Mouse (Mus musculus) CH12.LX (cell line): ENCODE results near the gene Irak4. TPM values are rescaled to one million over a fixed set of nuclear protein-coding genes. Genes with fewer than 3 reads are reported as not detected.

Experiments
- DNase-seq: peaks from one replicate; pipeline ENCODE4 v3.0.0-alpha.2; 2013; ENCODE audit errors: extremely low read depth
- H3K27ac ChIP-seq: 2 replicates; pipeline ENCODE4 v1.5.1; 2012; ENCODE audit warnings: low read depth, mild to moderate bottlenecking, control low read depth, moderate library complexity; ENCODE audit not compliant: insufficient read depth
- H3K27me3 ChIP-seq: replicated peaks from 2 replicates; pipeline ENCODE3; 2012; ENCODE audit warnings: inconsistent platforms
- H3K36me3 ChIP-seq, 2 experiments: replicated peaks in 1 of 2; 2 replicates each; pipeline versions ENCODE3 to v1.6.1; 2012; ENCODE audit warnings: inconsistent platforms in 1 of 2, low read length in 1 of 2, mild to moderate bottlenecking in 1 of 2, mixed read lengths in 1 of 2, moderate library complexity in 1 of 2; ENCODE audit not compliant: control insufficient read depth in 1 of 2, insufficient read depth in 1 of 2
- H3K4me1 ChIP-seq, 2 experiments: 2 replicates each; pipeline ENCODE4 v1.6.1; 2012; ENCODE audit warnings: inconsistent platforms in 1 of 2, moderate library complexity in 1 of 2; ENCODE audit not compliant: insufficient read depth in 2 of 2, control insufficient read depth in 1 of 2
- H3K4me2 ChIP-seq: 2 replicates; pipeline ENCODE4 v1.6.1; 2012; ENCODE audit warnings: low read depth, mild to moderate bottlenecking, control low read depth; ENCODE audit not compliant: poor library complexity, insufficient read depth, severe bottlenecking
- H3K4me3 ChIP-seq, 3 experiments: fragments of 150-350 bp in 1 of 3; sonication (generic) in 1 of 3; replicated peaks in 1 of 3; 2 replicates each; pipeline versions ENCODE3 to v1.5.1; 2011 to 2012; ENCODE audit warnings: low read depth in 2 of 3, low read length in 2 of 3, mild to moderate bottlenecking in 2 of 3, moderate library complexity in 2 of 3, control low read depth in 1 of 3, improper control_type of control experiment in 1 of 3, inconsistent platforms in 1 of 3, mixed read lengths in 1 of 3; ENCODE audit not compliant: poor library complexity in 1 of 3
- H3K79me2 ChIP-seq: replicated peaks from 2 replicates; pipeline ENCODE4 v1.6.1; 2012; ENCODE audit warnings: mild to moderate bottlenecking, moderate library complexity; ENCODE audit not compliant: control insufficient read depth, poor library complexity, insufficient read depth, severe bottlenecking; ENCODE audit errors: extremely low read depth
- H3K9ac ChIP-seq: 2 replicates; pipeline ENCODE4 v1.6.1; 2012; ENCODE audit warnings: low read depth, mild to moderate bottlenecking, control low read depth, moderate library complexity; ENCODE audit not compliant: insufficient read depth
- H3K9me3 ChIP-seq: replicated peaks from 2 replicates; pipeline ENCODE3; 2012; ENCODE audit warnings: low read length, inconsistent platforms, mixed read lengths
- CHD1 ChIP-seq: IDR thresholded peaks from 2 replicates; pipeline ENCODE4 v1.6.1; 2012; ENCODE audit warnings: low read depth, low read length, improper control_type of control experiment, inconsistent platforms
- GABPA ChIP-seq: IDR thresholded peaks from 2 replicates; pipeline ENCODE4 v1.6.1; 2012; ENCODE audit warnings: low read depth, low read length, improper control_type of control experiment, inconsistent platforms; ENCODE audit not compliant: insufficient replicate concordance
- HCFC1 ChIP-seq: IDR thresholded peaks from 2 replicates; pipeline ENCODE4 v1.6.1; 2012; ENCODE audit warnings: low read depth, mild to moderate bottlenecking, inconsistent platforms, low read length, improper control_type of control experiment
- IRF4 ChIP-seq: IDR thresholded peaks from 2 replicates; pipeline ENCODE4 v1.6.1; 2014; ENCODE audit warnings: low read depth, mild to moderate bottlenecking, inconsistent platforms, low read length, improper control_type of control experiment
- JUND ChIP-seq: conservative IDR thresholded peaks from 2 replicates; pipeline ENCODE4 v1.6.1; 2011; ENCODE audit warnings: low read depth, low read length, improper control_type of control experiment
- KAT2A ChIP-seq: IDR thresholded peaks from 2 replicates; pipeline ENCODE4 v1.6.1; 2012; ENCODE audit warnings: low read length, improper control_type of control experiment, inconsistent platforms; ENCODE audit not compliant: insufficient replicate concordance
- MAFK ChIP-seq: IDR thresholded peaks from 2 replicates; pipeline ENCODE4 v1.6.1; 2011; ENCODE audit warnings: low read length, improper control_type of control experiment; ENCODE audit not compliant: insufficient replicate concordance
- MAX ChIP-seq: IDR thresholded peaks from 2 replicates; pipeline ENCODE4 v1.6.1; 2011; ENCODE audit warnings: low read length, improper control_type of control experiment
- MAZ ChIP-seq: IDR thresholded peaks from 2 replicates; pipeline ENCODE4 v1.6.1; 2012; ENCODE audit warnings: low read depth, mild to moderate bottlenecking, inconsistent platforms, low read length, improper control_type of control experiment, moderate library complexity
- MEF2A ChIP-seq: IDR thresholded peaks from 2 replicates; pipeline ENCODE4 v1.6.1; 2014; ENCODE audit warnings: low read depth, mild to moderate bottlenecking, inconsistent platforms, low read length, improper control_type of control experiment, borderline replicate concordance
- MXI1 ChIP-seq: IDR thresholded peaks from 2 replicates; pipeline ENCODE4 v1.6.1; 2011; ENCODE audit warnings: mild to moderate bottlenecking, low read depth, low read length, improper control_type of control experiment
- MYC ChIP-seq: IDR thresholded peaks from 2 replicates; pipeline ENCODE4 v1.6.1; 2011; ENCODE audit warnings: low read depth, mild to moderate bottlenecking, improper control_type of control experiment, low read length
- NELFE ChIP-seq: IDR thresholded peaks from 2 replicates; pipeline ENCODE4 v1.6.1; 2011; ENCODE audit warnings: low read depth, low read length, improper control_type of control experiment
- NRF1 ChIP-seq: IDR thresholded peaks from 2 replicates; pipeline ENCODE4 v1.6.1; 2014; ENCODE audit warnings: low read depth, mild to moderate bottlenecking, inconsistent platforms, low read length, improper control_type of control experiment, moderate library complexity
- PAX5 ChIP-seq: IDR thresholded peaks from 2 replicates; pipeline ENCODE4 v1.6.1; 2012; ENCODE audit warnings: low read length, inconsistent platforms, mixed read lengths
- POLR2AphosphoS2 ChIP-seq: IDR thresholded peaks from 2 replicates; pipeline ENCODE4 v1.6.1; 2011; ENCODE audit warnings: low read depth, low read length, improper control_type of control experiment
- RAD21 ChIP-seq: IDR thresholded peaks from 2 replicates; pipeline ENCODE4 v1.6.1; 2011; ENCODE audit warnings: low read depth, mild to moderate bottlenecking, low read length, improper control_type of control experiment, moderate library complexity
- SIN3A ChIP-seq: IDR thresholded peaks from 2 replicates; pipeline ENCODE4 v1.6.1; 2012; ENCODE audit warnings: low read length, improper control_type of control experiment, inconsistent platforms
- TCF12 ChIP-seq: IDR thresholded peaks from 2 replicates; pipeline ENCODE4 v1.6.1; 2014; ENCODE audit warnings: low read depth, mild to moderate bottlenecking, inconsistent platforms, low read length, improper control_type of control experiment
- UBTF ChIP-seq: IDR thresholded peaks from 2 replicates; pipeline ENCODE4 v1.6.1; 2012; ENCODE audit warnings: low read depth, mild to moderate bottlenecking, inconsistent platforms, low read length, improper control_type of control experiment, moderate library complexity
- USF1 ChIP-seq: IDR thresholded peaks from 2 replicates; pipeline ENCODE4 v1.6.1; 2014; ENCODE audit warnings: low read depth, mild to moderate bottlenecking, inconsistent platforms, low read length, improper control_type of control experiment
- USF2 ChIP-seq: conservative IDR thresholded peaks from 2 replicates; pipeline ENCODE4 v1.6.1; 2011; ENCODE audit warnings: low read depth, low read length, improper control_type of control experiment
- ZC3H11A ChIP-seq: IDR thresholded peaks from 2 replicates; pipeline ENCODE4 v1.6.1; 2012; ENCODE audit warnings: low read depth, mild to moderate bottlenecking, inconsistent platforms, low read length, improper control_type of control experiment
- ZKSCAN1 ChIP-seq: IDR thresholded peaks from 2 replicates; pipeline ENCODE4 v1.6.1; 2012; ENCODE audit warnings: low read depth, inconsistent platforms, low read length, improper control_type of control experiment, borderline replicate concordance
- dilution Hi-C: fragments of 300-500 bp; cut with MboI; formaldehyde crosslinking; loops from 2 replicates; pipeline ENCODE4 v1.14.3; 2020; ENCODE audit warnings: low sequenced_read_pairs; ENCODE audit not compliant: extremely low pct_unique_long_range_greater_than_20kb, extremely low pct_ligation_motif_present
- in situ Hi-C: fragments of 300-500 bp; cut with MboI; formaldehyde crosslinking; loops from 3 replicates; pipeline ENCODE4 v1.14.3; 2019; ENCODE audit warnings: low sequenced_read_pairs, low pct_ligation_motif_present, low pct_unique_long_range_greater_than_20kb, mixed read lengths
- polyA plus RNA-seq: library from polyadenylated mRNA; unstranded; fragments of >175 nt; gene quantifications from 2 replicates; pipeline ENCODE4 v1.2.1, GENCODE M21; 2012; ENCODE audit warnings: low read depth; ENCODE audit not compliant: insufficient read length
- total RNA-seq, 2 experiments: library from RNA; depleted of rRNA; stranded (reverse); fragments of 300-350 nt in 1 of 2; fragments of >200 nt in 1 of 2; gene quantifications; 2 replicates each; pipeline ENCODE4 v1.2.3; 2012 to 2014

Gene Irak4
- total and polyA plus RNA-seq, 3 experiments: 7.6 to 15.3 (median 14.4) TPM

GRCm38 (mm10) chr15:94544844-94545243, 1.4 kb downstream of the Irak4 start:
- no peak overlapping the region for H3K9ac ChIP-seq
- TF ChIP-seq ZKSCAN1 (no peak), POLR2AphosphoS2 (no peak), MXI1 (no peak), RAD21 (no peak), USF2 (no peak), UBTF (no peak), MYC (no peak), SIN3A (no peak)
- no peaks in the 10 kb centered on the region for H3K27me3 ChIP-seq
- H3K4me2 ChIP-seq: peak overlapping the region; percentile 96; the same call in 1 of the 2 replicates
- no peaks in the 10 kb centered on the region for H3K79me2 ChIP-seq
- DNase-seq: no peak
- dilution Hi-C loops: no loop called here
- H3K9me3 ChIP-seq: peaks cover 2% of the 10 kb centered on the region
- H3K4me1 ChIP-seq: peaks cover 7 to 31% of the 10 kb centered on the region in 2 experiments; a peak in 3 of 4 replicates
- in situ Hi-C loops: loop anchor here (10.0 to 25.0 kb wide), 4 partner anchors 50 to 1008 kb away; no protein-coding TSS in a partner anchor
- no peak overlapping the region for H3K27ac ChIP-seq
- H3K4me3 ChIP-seq: no peak overlapping the region
- peaks cover 11 to 43% of the 10 kb centered on the region in 2 experiments for H3K36me3 ChIP-seq

GRCm38 (mm10) chr15:94553536-94553935, 10.1 kb downstream of the Irak4 start:
- Histone ChIP-seq H3K9ac (no peak overlapping the region), H3K4me2 (no peak overlapping the region), H3K79me2 (no peaks in the 10 kb centered on the region), H3K27ac (no peak overlapping the region), H3K36me3 (peaks cover 43 to 82% of the 10 kb centered on the region in 2 experiments), H3K4me3 (no peak overlapping the region), H3K4me1 (no peaks in the 10 kb centered on the region), H3K27me3 (no peaks in the 10 kb centered on the region), H3K9me3 (peaks cover 8% of the 10 kb centered on the region)
- TF ChIP-seq USF1 (no peak), KAT2A (no peak)
- DNase-seq: no peak
- in situ Hi-C loops (no loop called here), dilution Hi-C loops (no loop called here)

GRCm38 (mm10) chr15:94557442-94557841, 14.0 kb downstream of the Irak4 start:
- Histone ChIP-seq H3K4me2 (no peak overlapping the region), H3K9ac (no peak overlapping the region), H3K4me1 (no peaks in the 10 kb centered on the region), H3K9me3 (peaks cover 3% of the 10 kb centered on the region), H3K27me3 (no peaks in the 10 kb centered on the region), H3K79me2 (no peaks in the 10 kb centered on the region), H3K27ac (no peak overlapping the region), H3K36me3 (peaks cover 33 to 79% of the 10 kb centered on the region in 2 experiments), H3K4me3 (no peak overlapping the region)
- in situ Hi-C loops: no loop called here
- DNase-seq: peak; percentile 87
- dilution Hi-C loops: no loop called here
- TF ChIP-seq RAD21 (peak; percentile 88), MAFK (peak; percentile 24; the same call in 1 of the 2 replicates), TCF12 (no peak), NELFE (peak; percentile 58; the same call in 1 of the 2 replicates), MYC (peak; percentile 56; the same call in 1 of the 2 replicates), HCFC1 (no peak), IRF4 (peak; percentile 65), CHD1 (no peak), SIN3A (0 out of 2 replicates have a peak, but pooled peaks have one; percentile 50), MAZ (no peak), JUND (peak; percentile 31; the same call in 1 of the 2 replicates), PAX5 (no peak), UBTF (no peak), ZC3H11A (peak; percentile 42; the same call in 1 of the 2 replicates), NRF1 (0 out of 2 replicates have a peak, but pooled peaks have one; percentile 19), MEF2A (no peak), GABPA (no peak), USF1 (no peak), MAX (0 out of 2 replicates have a peak, but pooled peaks have one; percentile 17)
